Comparison of ENCODE assay signal across 8 mouse cellular contexts in genomic region chr4:148625756-148626622, GRCm38 (mm10). TPM values are rescaled to one million over a fixed set of nuclear protein-coding genes. Genes with fewer than 3 reads are reported as not detected.
A peak's percentile ranks its signal among the peaks of the same experiment; 100 is the strongest.
DNase-seq lines count a peak whose midpoint lies in the region; ATAC-seq and TF ChIP-seq lines count a peak whose summit lies in the region.

No protein-coding gene starts in this region.

- H3K4me3 ChIP-seq in MEL (ENCODE audit: control insufficient read depth in 1 of 2, insufficient read depth in 1 of 2, low read depth in 2 of 2, low read length in 2 of 2): peak overlapping the region; percentile 78 to 93
- peak overlapping the region; percentile 96 for H3K4me3 ChIP-seq in embryonic facial prominence, embryonic 14.5 days (ENCODE audit: low read depth, low read length)
- H3K4me3 ChIP-seq in hindbrain, embryonic 14.5 days (replicated peaks; ENCODE audit: low read length): peak overlapping the region; percentile 66
- H3K4me3 ChIP-seq in midbrain, postnatal 0 days (ENCODE audit: low read depth, low read length): peak overlapping the region; percentile 100

- no peak for TF ChIP-seq RAD21 in MEL (IDR thresholded peaks at IDR 0.05; ENCODE audit: low read depth, low read length)

- ATAC-seq in embryonic facial prominence, embryonic 14.5 days (ENCODE audit: low read depth): peak; percentile 66
- ATAC-seq in hindbrain, embryonic 14.5 days (ENCODE audit: low FRiP score): peak; percentile 71
- ATAC-seq in midbrain, postnatal 0 days (ENCODE audit: low FRiP score): peak; percentile 59

- TF ChIP-seq EP300 in MEL (IDR thresholded peaks at IDR 0.05; ENCODE audit: low read depth in 1 of 2, low read length in 2 of 2): 0 out of 4 replicates have a peak, but pooled peaks of 1 of the 2 experiments have one; percentile 6

- DNase-seq in kidney, adult 18-20 months: peak; percentile 37
- DNase-seq in kidney, adult 11 months: no peak
- DNase-seq in MEL (ENCODE audit: low read depth, low spot score) (peak; percentile 83), liver (peak; percentile 77)
- DNase-seq in embryonic facial prominence, embryonic 14.5 days (ENCODE audit: low spot score): peak; percentile 57
- DNase-seq in hindbrain, embryonic 14.5 days (ENCODE audit: low spot score): peak; percentile 49
- DNase-seq in midbrain, postnatal 0 days (ENCODE audit: low spot score): peak; percentile 51
- peak; percentile 31 to 44 for DNase-seq in thymus, postnatal 36 days

- peaks cover 29 to 43% of the 10 kb centered on the region in 2 experiments for H3K36me3 ChIP-seq in MEL (ENCODE audit: control insufficient read depth in 1 of 2, insufficient read depth in 2 of 2, low read length in 2 of 2)
- peaks cover 43% of the 10 kb centered on the region for H3K36me3 ChIP-seq in embryonic facial prominence, embryonic 14.5 days (ENCODE audit: control insufficient read depth, insufficient read depth, low read length)
- peaks cover 43% of the 10 kb centered on the region for H3K36me3 ChIP-seq in hindbrain, embryonic 14.5 days (replicated peaks; ENCODE audit: control insufficient read depth, insufficient read depth)
- peaks cover 17% of the 10 kb centered on the region; the same call in 1 of the 2 replicates for H3K36me3 ChIP-seq in midbrain, postnatal 0 days (ENCODE audit: insufficient read depth, low read length)

- peak overlapping the region; percentile 89 for H3K27ac ChIP-seq in MEL (ENCODE audit: control insufficient read depth, low read depth, low read length)
- peak overlapping the region; percentile 96 for H3K27ac ChIP-seq in embryonic facial prominence, embryonic 14.5 days (replicated peaks; ENCODE audit: low read depth, low read length)
- peak overlapping the region; percentile 91 for H3K27ac ChIP-seq in hindbrain, embryonic 14.5 days
- peak overlapping the region; percentile 98 for H3K27ac ChIP-seq in midbrain, postnatal 0 days (ENCODE audit: low read depth, low read length)

- TF ChIP-seq CTCF in MEL (IDR thresholded peaks at IDR 0.05 in 2 of 3, conservative IDR thresholded peaks at IDR 0.05 in 1 of 3; ENCODE audit: control insufficient read depth in 1 of 3, insufficient read depth in 1 of 3, low read depth in 2 of 3, low read length in 3 of 3, poor library complexity in 1 of 3, severe bottlenecking in 1 of 3): no peak
- no peak for TF ChIP-seq CTCF in midbrain, postnatal 0 days (IDR thresholded peaks at IDR 0.05)

- peaks cover 2 to 29% of the 10 kb centered on the region in 2 experiments for H3K4me1 ChIP-seq in MEL (ENCODE audit: control insufficient read depth in 1 of 2, insufficient read depth in 2 of 2, low read length in 2 of 2)
- no peaks in the 10 kb centered on the region for H3K4me1 ChIP-seq in embryonic facial prominence, embryonic 14.5 days (ENCODE audit: control insufficient read depth, insufficient read depth, low read length)
- peaks cover 17% of the 10 kb centered on the region for H3K4me1 ChIP-seq in hindbrain, embryonic 14.5 days (replicated peaks; ENCODE audit: control insufficient read depth, insufficient read depth, low read length)
- no peaks in the 10 kb centered on the region for H3K4me1 ChIP-seq in midbrain, postnatal 0 days (ENCODE audit: insufficient read depth, low read length)

- peak overlapping the region; percentile 100 for H3K9ac ChIP-seq in MEL (ENCODE audit: control insufficient read depth, low read depth, low read length, poor library complexity, severe bottlenecking)
- peak overlapping the region; percentile 98 for H3K9ac ChIP-seq in embryonic facial prominence, embryonic 14.5 days (ENCODE audit: low read depth, low read length)
- peak overlapping the region; percentile 83 for H3K9ac ChIP-seq in hindbrain, embryonic 14.5 days
- peak overlapping the region; percentile 100 for H3K9ac ChIP-seq in midbrain, postnatal 0 days (replicated peaks; ENCODE audit: low read length, poor library complexity, severe bottlenecking)

- peak in 1 of 2 experiments; percentile 5; a peak in 1 of 4 replicates for TF ChIP-seq POLR2A in MEL (IDR thresholded peaks at IDR 0.05; ENCODE audit: control insufficient read depth in 1 of 2, insufficient read depth in 1 of 2, low read depth in 1 of 2, low read length in 2 of 2, poor library complexity in 1 of 2)

- under 1% methylated on average over 55 of the region's 57 CpGs for WGBS in embryonic facial prominence, embryonic 14.5 days
- WGBS in hindbrain, embryonic 14.5 days: under 1% methylated on average over 57 of the region's 57 CpGs
- 1% methylated on average over 56 of the region's 57 CpGs for WGBS in midbrain, postnatal 0 days

- no peaks in the 10 kb centered on the region for H3K9me3 ChIP-seq in MEL (replicated peaks; ENCODE audit: insufficient read depth, low read length)
- no peaks in the 10 kb centered on the region for H3K9me3 ChIP-seq in embryonic facial prominence, embryonic 14.5 days (ENCODE audit: control insufficient read depth, low read length)
- H3K9me3 ChIP-seq in hindbrain, embryonic 14.5 days (ENCODE audit: control insufficient read depth, low read length): no peaks in the 10 kb centered on the region
- H3K9me3 ChIP-seq in midbrain, postnatal 0 days (ENCODE audit: low read length): no peaks in the 10 kb centered on the region

- H3K79me2 ChIP-seq in MEL (ENCODE audit: control insufficient read depth, insufficient read depth, low read length, poor library complexity): peaks cover 47% of the 10 kb centered on the region

- H3K4me2 ChIP-seq in embryonic facial prominence, embryonic 14.5 days (ENCODE audit: low read depth, low read length): peak overlapping the region; percentile 77
- peak overlapping the region; percentile 90 for H3K4me2 ChIP-seq in hindbrain, embryonic 14.5 days (replicated peaks)
- H3K4me2 ChIP-seq in midbrain, postnatal 0 days (ENCODE audit: low read depth, low read length, poor library complexity, severe bottlenecking): peak overlapping the region; percentile 79

- H3K27me3 ChIP-seq in MEL (ENCODE audit: control insufficient read depth in 1 of 2, insufficient read depth in 2 of 2, low read length in 2 of 2): no peaks in the 10 kb centered on the region
- no peaks in the 10 kb centered on the region for H3K27me3 ChIP-seq in embryonic facial prominence, embryonic 14.5 days (replicated peaks; ENCODE audit: control insufficient read depth, insufficient read depth, low read length)
- H3K27me3 ChIP-seq in hindbrain, embryonic 14.5 days (ENCODE audit: control insufficient read depth, insufficient read depth, low read length): no peaks in the 10 kb centered on the region
- H3K27me3 ChIP-seq in midbrain, postnatal 0 days (ENCODE audit: insufficient read depth, low read length): no peaks in the 10 kb centered on the region

TF ChIP-seq in MEL, 35 proteins besides CTCF, POLR2A, EP300 and RAD21 (continues in another document):
- TF ChIP-seq ZKSCAN1 (IDR thresholded peaks at IDR 0.05; ENCODE audit: low read depth, low read length) (0 out of 2 replicates have a peak, but pooled peaks have one; percentile 15), ZMIZ1 (IDR thresholded peaks at IDR 0.05; ENCODE audit: low read depth, low read length) (peak; percentile 38; the same call in 1 of the 2 replicates), E2F4 (IDR thresholded peaks at IDR 0.05; ENCODE audit: borderline replicate concordance, low read depth, low read length) (0 out of 2 replicates have a peak, but pooled peaks have one; percentile 61), MXI1 (IDR thresholded peaks at IDR 0.05; ENCODE audit: low read depth, low read length) (peak; percentile 80), TCF12 (IDR thresholded peaks at IDR 0.05; ENCODE audit: low read depth, low read length) (0 out of 2 replicates have a peak, but pooled peaks have one; percentile 6), USF1 (IDR thresholded peaks at IDR 0.05; ENCODE audit: low read depth, low read length) (no peak), CHD1 (IDR thresholded peaks at IDR 0.05; ENCODE audit: low read depth, low read length) (no peak)

RNA-seq across cellular contexts. Expression of gene Tardbp, which starts 0.8 kb away (rescaled TPM):
- total RNA-seq in MEL (2012; rRNA removed): 209 and 211 TPM in 2 replicates
- 100 to 1,000 TPM in 1 of 2 experiments, not detected in 1; 455 TPM for polyA plus RNA-seq in MEL (2012; ENCODE audit: insufficient read depth in 1 of 2, insufficient read length in 2 of 2, low read depth in 1 of 2, low replicate concordance in 2 of 2, missing spikeins in 1 of 2)
- 151 and 156 TPM in 2 replicates for polyA plus RNA-seq in embryonic facial prominence, embryonic 14.5 days (2014; fragmentation: Nextera tagmentation; extraction: Ambion mirVana)
- 80.4 and 91.1 TPM in 2 replicates for polyA plus RNA-seq in hindbrain, embryonic 14.5 days (2014; fragmentation: Nextera tagmentation; extraction: Ambion mirVana)
- total RNA-seq in midbrain, postnatal 0 days (2014; rRNA removed): 94.0 and 98.7 TPM in 2 replicates
- 80.7 and 94.6 TPM in 2 replicates for polyA plus RNA-seq in midbrain, postnatal 0 days (2015; fragmentation: Nextera tagmentation; extraction: Ambion mirVana)

RNA-seq across cellular contexts. Expression of gene Gm572, which starts 17.1 kb away (rescaled TPM):
- not detected in 2 replicates for total RNA-seq in MEL (2012; rRNA removed)
- not detected for polyA plus RNA-seq in MEL (2012; ENCODE audit: insufficient read depth in 1 of 2, insufficient read length in 2 of 2, low read depth in 1 of 2, low replicate concordance in 2 of 2, missing spikeins in 1 of 2)
- polyA plus RNA-seq in embryonic facial prominence, embryonic 14.5 days (2014; fragmentation: Nextera tagmentation; extraction: Ambion mirVana): 0.17 TPM in 1 of 2 replicates, not detected in the other
- not detected in 2 replicates for polyA plus RNA-seq in hindbrain, embryonic 14.5 days (2014; fragmentation: Nextera tagmentation; extraction: Ambion mirVana)
- total RNA-seq in midbrain, postnatal 0 days (2014; rRNA removed): 0.44 TPM in 1 of 2 replicates, not detected in the other
- not detected in 2 replicates for polyA plus RNA-seq in midbrain, postnatal 0 days (2015; fragmentation: Nextera tagmentation; extraction: Ambion mirVana)

RNA-seq across cellular contexts. Expression of gene Masp2, which starts 23.6 kb away (rescaled TPM):
- total RNA-seq in MEL (2012; rRNA removed): 0.75 and 1.4 TPM in 2 replicates
- under 1 TPM in 1 of 2 experiments, not detected in 1; 0.38 TPM for polyA plus RNA-seq in MEL (2012; ENCODE audit: insufficient read depth in 1 of 2, insufficient read length in 2 of 2, low read depth in 1 of 2, low replicate concordance in 2 of 2, missing spikeins in 1 of 2)
- 0.25 and 0.29 TPM in 2 replicates for polyA plus RNA-seq in embryonic facial prominence, embryonic 14.5 days (2014; fragmentation: Nextera tagmentation; extraction: Ambion mirVana)
- polyA plus RNA-seq in hindbrain, embryonic 14.5 days (2014; fragmentation: Nextera tagmentation; extraction: Ambion mirVana): 0.20 and 1.2 TPM in 2 replicates
- 0.33 and 0.42 TPM in 2 replicates for total RNA-seq in midbrain, postnatal 0 days (2014; rRNA removed)
- 0.55 TPM in 1 of 2 replicates, not detected in the other for polyA plus RNA-seq in midbrain, postnatal 0 days (2015; fragmentation: Nextera tagmentation; extraction: Ambion mirVana)

RNA-seq across cellular contexts. Expression of gene Srm, which starts 34.7 kb away (rescaled TPM):
- 299 and 332 TPM in 2 replicates for total RNA-seq in MEL (2012; rRNA removed)
- 100 to 1,000 TPM; 305 to 765 TPM for polyA plus RNA-seq in MEL (2012; ENCODE audit: insufficient read depth in 1 of 2, insufficient read length in 2 of 2, low read depth in 1 of 2, low replicate concordance in 2 of 2, missing spikeins in 1 of 2)
- polyA plus RNA-seq in embryonic facial prominence, embryonic 14.5 days (2014; fragmentation: Nextera tagmentation; extraction: Ambion mirVana): 273 and 291 TPM in 2 replicates
- 180 and 191 TPM in 2 replicates for polyA plus RNA-seq in hindbrain, embryonic 14.5 days (2014; fragmentation: Nextera tagmentation; extraction: Ambion mirVana)
- 55.4 and 74.9 TPM in 2 replicates for total RNA-seq in midbrain, postnatal 0 days (2014; rRNA removed)
- polyA plus RNA-seq in midbrain, postnatal 0 days (2015; fragmentation: Nextera tagmentation; extraction: Ambion mirVana): 148 and 151 TPM in 2 replicates
